Mouse (Mus musculus): ENCODE measurements around the gene Anks1. TPM values are rescaled to one million over a fixed set of nuclear protein-coding genes. Genes with fewer than 3 reads are reported as not detected.
"Not testable (repeated sequence)": the region's sequence is repeated elsewhere in the genome, so short reads cannot be mapped to it uniquely, and the experiment has no call there.

Gene Anks1
- polyA plus RNA-seq, 1 experiment from 2014 or later, result 14.2 TPM

DNA sequence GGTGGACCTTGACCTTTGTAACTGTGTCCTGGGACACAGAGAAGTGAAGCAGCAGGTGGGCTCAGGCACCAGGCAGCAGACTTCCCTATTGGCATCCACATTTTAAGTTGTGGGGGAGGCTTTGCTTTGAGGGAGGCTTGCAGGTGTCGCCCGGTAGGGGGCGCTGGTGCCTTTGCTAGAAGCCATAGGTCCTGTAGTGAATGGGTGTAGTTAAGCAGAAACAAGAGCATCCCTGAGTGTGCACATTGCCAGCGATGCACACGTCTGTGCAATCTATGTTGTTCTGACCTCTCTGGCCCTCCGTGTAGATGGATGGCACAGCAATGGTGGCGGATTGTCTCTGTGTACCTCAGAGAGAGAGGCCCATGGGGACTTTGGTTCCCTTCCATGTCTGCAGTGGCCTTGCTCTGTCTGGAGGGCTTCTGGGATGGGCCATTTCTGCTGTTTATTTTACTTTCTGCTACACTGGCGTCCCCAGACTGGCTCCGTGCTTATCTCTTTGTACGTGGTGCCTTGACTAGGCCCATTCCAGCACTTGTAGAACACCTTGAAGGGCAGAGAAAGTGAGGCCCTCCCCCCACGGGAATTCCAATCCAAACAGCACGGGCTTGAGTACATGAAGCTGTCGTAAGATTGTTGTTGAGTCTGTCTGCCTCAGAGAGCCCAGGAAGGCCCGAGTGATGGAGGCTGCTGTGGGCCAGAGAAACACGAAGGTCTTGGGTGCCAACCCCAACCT, 80.9 kb downstream of the Anks1 start:
- Histone ChIP-seq H3K4me2 (replicated peaks; ENCODE audit: low read depth, low read length) (no peak overlapping the region), H3K27me3 (ENCODE audit: control insufficient read depth, insufficient read depth, low read length) (no peaks in the 10 kb centered on the region), H3K9ac (ENCODE audit: low read depth, low read length) (no peak overlapping the region), H3K9me3 (ENCODE audit: control insufficient read depth, low read length) (no peaks in the 10 kb centered on the region), H3K36me3 (ENCODE audit: control insufficient read depth, insufficient read depth, low read length) (peaks cover 35% of the 10 kb centered on the region), H3K4me3 (ENCODE audit: low read length) (no peak overlapping the region), H3K4me1 (ENCODE audit: control insufficient read depth, insufficient read depth, low read length) (no peaks in the 10 kb centered on the region), H3K27ac (ENCODE audit: low read depth, low read length) (no peak overlapping the region)
- WGBS, result 47% methylated on average over 15 of the region's 15 CpGs
- ATAC-seq (ENCODE audit: low FRiP score, low TSS enrichment), result peak; percentile 72; the same call in 1 of the 2 replicates

- no peak overlapping the region; the same call in 1 of the 2 replicates for H3K27ac ChIP-seq (ENCODE audit: low read depth, low read length)
- peaks cover 23% of the 10 kb centered on the region for H3K36me3 ChIP-seq (ENCODE audit: control insufficient read depth, insufficient read depth, low read length)
- no peak overlapping the region for H3K9ac ChIP-seq (ENCODE audit: low read depth, low read length)
- no peak overlapping the region for H3K4me3 ChIP-seq (ENCODE audit: low read length)
- ATAC-seq (ENCODE audit: low FRiP score, low TSS enrichment), result no peak
- 59% methylated on average over 10 of the region's 10 CpGs for WGBS
- no peak overlapping the region for H3K4me2 ChIP-seq (replicated peaks; ENCODE audit: low read depth, low read length)
- H3K27me3 ChIP-seq (ENCODE audit: control insufficient read depth, insufficient read depth, low read length), result no peaks in the 10 kb centered on the region
- H3K9me3 ChIP-seq (ENCODE audit: control insufficient read depth, low read length), result no peaks in the 10 kb centered on the region
- no peaks in the 10 kb centered on the region for H3K4me1 ChIP-seq (ENCODE audit: control insufficient read depth, insufficient read depth, low read length)
Measured at GRCm38 (mm10) chr17:27994001-27994944, 85.2 kb downstream of the Anks1 start.

- Histone ChIP-seq H3K4me1 (ENCODE audit: control insufficient read depth, insufficient read depth, low read length) (peaks cover 11% of the 10 kb centered on the region), H3K36me3 (ENCODE audit: control insufficient read depth, insufficient read depth, low read length) (peaks cover 19% of the 10 kb centered on the region), H3K9me3 (ENCODE audit: control insufficient read depth, low read length) (no peaks in the 10 kb centered on the region), H3K27ac (ENCODE audit: low read depth, low read length) (no peak overlapping the region), H3K9ac (ENCODE audit: low read depth, low read length) (no peak overlapping the region), H3K4me2 (replicated peaks; ENCODE audit: low read depth, low read length) (no peak overlapping the region), H3K4me3 (ENCODE audit: low read length) (no peak overlapping the region), H3K27me3 (ENCODE audit: control insufficient read depth, insufficient read depth, low read length) (no peaks in the 10 kb centered on the region)
- 48% methylated on average over 4 of the region's 4 CpGs for WGBS
- ATAC-seq (ENCODE audit: low FRiP score, low TSS enrichment), result no peak
Measured at GRCm38 (mm10) chr17:27996320-27996719, 87.2 kb downstream of the Anks1 start.

DNA sequence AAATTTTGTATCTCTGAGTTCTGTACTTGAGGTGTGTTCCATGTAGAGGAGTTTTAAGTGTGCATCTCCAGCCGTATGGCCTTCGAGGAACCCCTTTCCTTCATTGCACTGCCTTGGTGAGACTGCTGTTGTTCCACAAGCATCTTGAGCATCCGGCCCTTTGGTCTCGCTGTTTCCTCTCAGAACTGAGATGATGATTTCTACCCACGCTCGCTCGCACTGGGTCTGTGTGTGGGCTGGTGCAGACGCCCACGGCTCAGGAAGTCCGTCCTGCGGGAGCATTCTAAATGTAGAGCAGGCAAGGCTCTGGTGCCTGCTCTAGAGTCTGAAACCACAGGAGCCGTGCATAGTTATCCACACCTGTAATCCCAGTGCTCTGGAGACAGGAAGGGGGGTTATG, 88.1 kb downstream of the Anks1 start:
- Histone ChIP-seq H3K27ac (ENCODE audit: low read depth, low read length) (no peak overlapping the region), H3K4me2 (replicated peaks; ENCODE audit: low read depth, low read length) (no peak overlapping the region), H3K27me3 (ENCODE audit: control insufficient read depth, insufficient read depth, low read length) (no peaks in the 10 kb centered on the region), H3K9ac (ENCODE audit: low read depth, low read length) (no peak overlapping the region), H3K4me1 (ENCODE audit: control insufficient read depth, insufficient read depth, low read length) (peaks cover 11% of the 10 kb centered on the region), H3K9me3 (ENCODE audit: control insufficient read depth, low read length) (no peaks in the 10 kb centered on the region), H3K4me3 (ENCODE audit: low read length) (no peak overlapping the region), H3K36me3 (ENCODE audit: control insufficient read depth, insufficient read depth, low read length) (peaks cover 16% of the 10 kb centered on the region)
- no peak for ATAC-seq (ENCODE audit: low FRiP score, low TSS enrichment)
- 51% methylated on average over 12 of the region's 12 CpGs for WGBS

DNA sequence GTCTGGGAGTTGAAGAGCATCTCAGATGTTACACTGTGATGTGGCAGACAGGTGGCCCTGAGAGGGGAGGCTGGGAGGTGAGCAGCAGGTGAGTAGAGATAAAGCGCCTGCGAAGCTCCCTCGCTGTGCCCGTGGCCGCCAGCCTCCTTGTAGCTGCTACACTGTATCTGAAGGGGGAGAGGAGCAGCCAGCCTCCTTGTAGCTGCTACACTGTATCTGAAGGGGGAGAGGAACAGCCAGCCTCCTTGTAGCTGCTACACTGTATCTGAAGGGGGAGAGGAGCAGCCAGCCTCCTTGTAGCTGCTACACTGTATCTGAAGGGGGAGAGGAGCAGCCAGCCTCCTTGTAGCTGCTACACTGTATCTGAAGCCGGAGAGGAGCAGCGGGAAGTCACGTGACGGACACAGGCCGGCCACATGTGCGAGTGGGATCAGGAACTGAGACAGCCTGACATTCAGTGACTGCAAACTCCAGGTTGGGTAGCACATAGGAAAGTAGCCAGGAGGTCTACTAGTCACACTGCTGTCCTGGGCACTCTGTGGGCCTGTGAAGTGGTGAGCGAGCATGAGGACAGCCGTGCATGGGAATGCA, 90.7 kb downstream of the Anks1 start:
- peak overlapping the region; percentile 28; the same call in 1 of the 2 replicates for H3K9ac ChIP-seq (ENCODE audit: low read depth, low read length)
- H3K4me3 ChIP-seq (ENCODE audit: low read length); H3K27ac ChIP-seq (ENCODE audit: low read depth, low read length); H3K4me2 ChIP-seq (replicated peaks; ENCODE audit: low read depth, low read length); ATAC-seq (ENCODE audit: low FRiP score, low TSS enrichment); H3K9me3 ChIP-seq (ENCODE audit: control insufficient read depth, low read length); H3K27me3 ChIP-seq (ENCODE audit: control insufficient read depth, insufficient read depth, low read length): not testable (repeated sequence)
- WGBS, result 76% methylated on average over 13 of the region's 13 CpGs
- peaks cover 11% of the 10 kb centered on the region for H3K4me1 ChIP-seq (ENCODE audit: control insufficient read depth, insufficient read depth, low read length)
- H3K36me3 ChIP-seq (ENCODE audit: control insufficient read depth, insufficient read depth, low read length), result peaks cover 11% of the 10 kb centered on the region

- Histone ChIP-seq H3K27ac (ENCODE audit: low read depth, low read length) (no peak overlapping the region), H3K27me3 (ENCODE audit: control insufficient read depth, insufficient read depth, low read length) (no peaks in the 10 kb centered on the region), H3K9ac (ENCODE audit: low read depth, low read length) (peak overlapping the region; percentile 28; the same call in 1 of the 2 replicates), H3K9me3 (ENCODE audit: control insufficient read depth, low read length) (no peaks in the 10 kb centered on the region), H3K36me3 (ENCODE audit: control insufficient read depth, insufficient read depth, low read length) (peaks cover 11% of the 10 kb centered on the region), H3K4me1 (ENCODE audit: control insufficient read depth, insufficient read depth, low read length) (peaks cover 11% of the 10 kb centered on the region), H3K4me2 (replicated peaks; ENCODE audit: low read depth, low read length) (no peak overlapping the region), H3K4me3 (ENCODE audit: low read length) (no peak overlapping the region)
- ATAC-seq (ENCODE audit: low FRiP score, low TSS enrichment), result no peak
- 39% methylated on average over 4 of the region's 4 CpGs for WGBS
Measured at GRCm38 (mm10) chr17:28000389-28000788, 91.3 kb downstream of the Anks1 start.

GRCm38 (mm10) chr17:28000851-28001250, 91.7 kb downstream of the Anks1 start:
- Histone ChIP-seq H3K36me3 (ENCODE audit: control insufficient read depth, insufficient read depth, low read length) (peaks cover 6% of the 10 kb centered on the region), H3K9me3 (ENCODE audit: control insufficient read depth, low read length) (no peaks in the 10 kb centered on the region), H3K9ac (ENCODE audit: low read depth, low read length) (no peak overlapping the region), H3K4me3 (ENCODE audit: low read length) (no peak overlapping the region), H3K27me3 (ENCODE audit: control insufficient read depth, insufficient read depth, low read length) (no peaks in the 10 kb centered on the region), H3K4me1 (ENCODE audit: control insufficient read depth, insufficient read depth, low read length) (peaks cover 13% of the 10 kb centered on the region), H3K27ac (ENCODE audit: low read depth, low read length) (no peak overlapping the region), H3K4me2 (replicated peaks; ENCODE audit: low read depth, low read length) (no peak overlapping the region)
- ATAC-seq (ENCODE audit: low FRiP score, low TSS enrichment), result no peak
- 50% methylated on average over 1 of the region's 1 CpGs for WGBS

DNA sequence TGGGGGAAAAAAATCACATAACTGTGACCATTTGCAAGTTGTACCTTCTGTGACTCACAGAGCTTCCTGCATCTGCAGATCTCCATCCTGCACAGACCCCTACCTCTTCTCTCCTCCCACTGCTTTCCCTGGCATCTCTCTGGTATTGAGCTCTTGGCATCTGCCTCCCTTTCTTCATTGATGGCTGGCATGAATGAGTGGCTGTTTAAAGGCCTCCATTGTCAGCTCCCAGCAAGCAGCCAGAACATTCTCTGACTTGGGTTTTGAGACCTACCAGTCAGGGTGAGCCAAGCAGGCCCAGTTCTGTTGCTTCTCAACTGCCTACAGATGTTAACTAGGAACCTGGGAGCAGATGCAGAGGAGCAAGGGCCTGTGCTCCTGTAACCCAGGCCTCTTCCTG, 96.3 kb downstream of the Anks1 start:
- Histone ChIP-seq H3K36me3 (ENCODE audit: control insufficient read depth, insufficient read depth, low read length) (peaks cover 9% of the 10 kb centered on the region; the same call in 1 of the 2 replicates), H3K4me1 (ENCODE audit: control insufficient read depth, insufficient read depth, low read length) (peaks cover 36% of the 10 kb centered on the region), H3K27ac (ENCODE audit: low read depth, low read length) (no peak overlapping the region), H3K9me3 (ENCODE audit: control insufficient read depth, low read length) (no peaks in the 10 kb centered on the region), H3K9ac (ENCODE audit: low read depth, low read length) (no peak overlapping the region), H3K4me2 (replicated peaks; ENCODE audit: low read depth, low read length) (no peak overlapping the region), H3K4me3 (ENCODE audit: low read length) (no peak overlapping the region), H3K27me3 (ENCODE audit: control insufficient read depth, insufficient read depth, low read length) (no peaks in the 10 kb centered on the region)
- ATAC-seq (ENCODE audit: low FRiP score, low TSS enrichment), result no peak
